8 mouse cellular contexts compared by ENCODE assay signal in the genomic region with DNA sequence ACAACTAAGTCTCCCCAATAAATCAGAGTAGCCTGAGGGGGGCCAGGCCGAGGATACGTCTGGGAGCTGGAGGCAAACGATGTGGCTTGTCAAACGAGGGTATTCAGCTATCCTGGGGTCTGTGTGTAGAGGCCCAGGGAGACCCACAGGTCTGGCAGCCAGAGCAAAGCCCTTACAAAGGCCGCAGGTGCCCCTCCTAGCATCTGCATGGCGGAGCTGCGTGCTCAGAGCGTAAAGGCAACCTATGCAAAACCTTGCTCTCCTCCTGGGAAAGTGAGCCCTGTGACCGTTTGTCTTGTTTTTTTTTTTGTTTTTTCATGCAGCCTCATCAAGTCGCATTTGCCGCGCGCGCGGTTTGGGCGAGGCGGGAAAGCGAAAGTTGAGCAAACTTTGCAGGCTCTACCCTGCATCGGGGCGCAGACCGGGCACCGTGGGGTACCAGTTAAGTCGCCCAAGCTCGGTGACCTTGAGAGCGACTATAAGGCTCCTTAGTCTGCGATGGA. TPM values are rescaled to one million over a fixed set of nuclear protein-coding genes. Genes with fewer than 3 reads are reported as not detected.
DNase-seq lines count a peak whose midpoint lies in the region; ATAC-seq and TF ChIP-seq lines count a peak whose summit lies in the region.

No protein-coding gene starts in this region.

- H3K27ac ChIP-seq in neural tube, embryonic 11.5 days (ENCODE audit: low read depth, low read length), result peak overlapping the region; percentile 96
- H3K27ac ChIP-seq in cortical plate, adult 2 months (ENCODE audit: insufficient read depth, low read length), result peak overlapping the region; percentile 87
- H3K27ac ChIP-seq in hindbrain, embryonic 11.5 days (ENCODE audit: low read depth, low read length), result peak overlapping the region; percentile 96
- H3K27ac ChIP-seq in liver, embryonic 13.5 days, result peak overlapping the region; percentile 97

- H3K9ac ChIP-seq in neural tube, embryonic 11.5 days (ENCODE audit: low read length), result peak overlapping the region; percentile 97
- peak overlapping the region; percentile 89 for H3K9ac ChIP-seq in hindbrain, embryonic 11.5 days (ENCODE audit: low read depth, low read length)
- H3K9ac ChIP-seq in liver, embryonic 13.5 days, result peak overlapping the region; percentile 97

- DNase-seq in neural tube, embryonic 11.5 days (ENCODE audit: low spot score), result no peak
- DNase-seq in neural tube, embryonic 10.5 days (ENCODE audit: extremely low spot score, low spot score), result no peak
- DNase-seq in hindbrain, embryonic 11.5 days (ENCODE audit: low spot score), result no peak
- no peak for DNase-seq in liver, embryonic 13.5 days
- DNase-seq in spleen, adult 12 weeks (ENCODE audit: low spot score), result peak; percentile 46
- no peak for DNase-seq in ovary, postnatal 36 days (ENCODE audit: low spot score)
- no peak for DNase-seq in ovary, postnatal 14 days (ENCODE audit: low spot score)

- peak overlapping the region; percentile 70 for H3K4me3 ChIP-seq in neural tube, embryonic 11.5 days (ENCODE audit: low read depth, low read length)
- H3K4me3 ChIP-seq in cortical plate, adult 2 months (ENCODE audit: insufficient read depth, low read length), result peak overlapping the region; percentile 89
- peak overlapping the region; percentile 90 for H3K4me3 ChIP-seq in hindbrain, embryonic 11.5 days (ENCODE audit: low read depth, low read length)
- H3K4me3 ChIP-seq in liver, embryonic 13.5 days (replicated peaks), result peak overlapping the region; percentile 79

- TF ChIP-seq CTCF in cortical plate, adult 2 months (IDR thresholded peaks at IDR 0.05; ENCODE audit: extremely low read depth, insufficient read depth, low read length), result no peak

- ATAC-seq in neural tube, embryonic 11.5 days (ENCODE audit: insufficient read depth, low FRiP score, low TSS enrichment), result peak; percentile 28; the same call in 1 of the 2 replicates
- 0 out of 2 replicates have a peak, but pooled peaks have one; percentile 11 for ATAC-seq in hindbrain, embryonic 11.5 days (ENCODE audit: low FRiP score)
- ATAC-seq in liver, embryonic 13.5 days (ENCODE audit: low read depth), result peak; percentile 44

- peak overlapping the region; percentile 72 for H3K4me2 ChIP-seq in neural tube, embryonic 11.5 days (ENCODE audit: low read depth)
- peak overlapping the region; percentile 62 for H3K4me2 ChIP-seq in hindbrain, embryonic 11.5 days (replicated peaks; ENCODE audit: low read depth, low read length)
- H3K4me2 ChIP-seq in liver, embryonic 13.5 days, result peak overlapping the region; percentile 92

- no peaks in the 10 kb centered on the region for H3K27me3 ChIP-seq in neural tube, embryonic 11.5 days (ENCODE audit: control insufficient read depth, insufficient read depth, low read length)
- H3K27me3 ChIP-seq in hindbrain, embryonic 11.5 days (ENCODE audit: control insufficient read depth, insufficient read depth, low read length), result no peaks in the 10 kb centered on the region
- no peaks in the 10 kb centered on the region for H3K27me3 ChIP-seq in liver, embryonic 13.5 days

- H3K36me3 ChIP-seq in neural tube, embryonic 11.5 days (ENCODE audit: control insufficient read depth, insufficient read depth, low read length), result peaks cover 5% of the 10 kb centered on the region; the same call in 1 of the 2 replicates
- H3K36me3 ChIP-seq in hindbrain, embryonic 11.5 days (ENCODE audit: control insufficient read depth, insufficient read depth, low read length), result peaks cover 3% of the 10 kb centered on the region; the same call in 1 of the 2 replicates
- H3K36me3 ChIP-seq in liver, embryonic 13.5 days, result peaks cover 28% of the 10 kb centered on the region

- H3K9me3 ChIP-seq in neural tube, embryonic 11.5 days (ENCODE audit: control insufficient read depth, low read length), result no peaks in the 10 kb centered on the region
- H3K9me3 ChIP-seq in hindbrain, embryonic 11.5 days (ENCODE audit: control insufficient read depth, low read length), result no peaks in the 10 kb centered on the region
- no peaks in the 10 kb centered on the region for H3K9me3 ChIP-seq in liver, embryonic 13.5 days (replicated peaks)

- WGBS in neural tube, embryonic 11.5 days, result under 1% methylated on average over 26 of the region's 26 CpGs
- WGBS in hindbrain, embryonic 11.5 days, result under 1% methylated on average over 26 of the region's 26 CpGs
- 1% methylated on average over 26 of the region's 26 CpGs for WGBS in liver, embryonic 13.5 days (ENCODE audit: insufficient replicate concordance)

- no peak for TF ChIP-seq POLR2A in cortical plate, adult 2 months (IDR thresholded peaks at IDR 0.05; ENCODE audit: extremely low read depth, insufficient read depth, low read length)

- peaks cover 13% of the 10 kb centered on the region for H3K4me1 ChIP-seq in neural tube, embryonic 11.5 days (ENCODE audit: control insufficient read depth, insufficient read depth, low read length)
- peaks cover 6% of the 10 kb centered on the region; the same call in 1 of the 2 replicates for H3K4me1 ChIP-seq in cortical plate, adult 2 months (ENCODE audit: control insufficient read depth, insufficient read depth, low read length)
- no peaks in the 10 kb centered on the region for H3K4me1 ChIP-seq in hindbrain, embryonic 11.5 days (replicated peaks; ENCODE audit: control insufficient read depth, insufficient read depth, low read length)
- H3K4me1 ChIP-seq in liver, embryonic 13.5 days (replicated peaks), result peaks cover 41% of the 10 kb centered on the region

RNA-seq across cellular contexts. Expression of gene Srsf3, which starts 0.6 kb away (rescaled TPM):
- 784 and 802 TPM in 2 replicates for polyA plus RNA-seq in neural tube, embryonic 11.5 days (2014; fragmentation: Nextera tagmentation; extraction: Ambion mirVana)
- polyA plus RNA-seq in cortical plate, adult 2 months (2012; rRNA removed), result 107 and 110 TPM in 2 replicates
- 847 and 854 TPM in 2 replicates for polyA plus RNA-seq in hindbrain, embryonic 11.5 days (2014; fragmentation: Nextera tagmentation; extraction: Ambion mirVana)
- polyA plus RNA-seq in liver, embryonic 13.5 days (2015; fragmentation: Nextera tagmentation; extraction: Ambion mirVana), result 320 and 398 TPM in 2 replicates

RNA-seq across cellular contexts. Expression of gene Stk38, which starts 24.0 kb away (rescaled TPM):
- polyA plus RNA-seq in neural tube, embryonic 11.5 days (2014; fragmentation: Nextera tagmentation; extraction: Ambion mirVana), result 141 and 145 TPM in 2 replicates
- polyA plus RNA-seq in cortical plate, adult 2 months (2012; rRNA removed), result 62.0 and 69.6 TPM in 2 replicates
- 141 and 151 TPM in 2 replicates for polyA plus RNA-seq in hindbrain, embryonic 11.5 days (2014; fragmentation: Nextera tagmentation; extraction: Ambion mirVana)
- 38.4 and 44.6 TPM in 2 replicates for polyA plus RNA-seq in liver, embryonic 13.5 days (2015; fragmentation: Nextera tagmentation; extraction: Ambion mirVana)

RNA-seq across cellular contexts. Expression of gene Cdkn1a, which starts 59.0 kb away (rescaled TPM):
- 35.0 and 45.3 TPM in 2 replicates for polyA plus RNA-seq in neural tube, embryonic 11.5 days (2014; fragmentation: Nextera tagmentation; extraction: Ambion mirVana)
- 15.5 and 17.7 TPM in 2 replicates for polyA plus RNA-seq in cortical plate, adult 2 months (2012; rRNA removed)
- 33.4 and 36.8 TPM in 2 replicates for polyA plus RNA-seq in hindbrain, embryonic 11.5 days (2014; fragmentation: Nextera tagmentation; extraction: Ambion mirVana)
- polyA plus RNA-seq in liver, embryonic 13.5 days (2015; fragmentation: Nextera tagmentation; extraction: Ambion mirVana), result 8.6 and 10.1 TPM in 2 replicates
